Mouse (Mus musculus) testis, adult 2 months (tissue): ENCODE measurements around the gene Commd1.

ENCODE experiments used
- CTCF ChIP-seq: fragments of 200-500 bp; IDR thresholded peaks from 2 replicates; pipeline ENCODE4 v1.5.1; 2012; ENCODE audit warnings: low read depth, mild to moderate bottlenecking, inconsistent platforms, low read length, moderate library complexity; ENCODE audit not compliant: control insufficient read depth, insufficient read depth, insufficient replicate concordance
- POLR2A ChIP-seq: fragments of 200-500 bp; IDR thresholded peaks from 2 replicates; pipeline ENCODE4 v1.6.1; 2012; ENCODE audit warnings: low read depth, mild to moderate bottlenecking, inconsistent platforms, low read length, moderate library complexity; ENCODE audit not compliant: control insufficient read depth

DNA sequence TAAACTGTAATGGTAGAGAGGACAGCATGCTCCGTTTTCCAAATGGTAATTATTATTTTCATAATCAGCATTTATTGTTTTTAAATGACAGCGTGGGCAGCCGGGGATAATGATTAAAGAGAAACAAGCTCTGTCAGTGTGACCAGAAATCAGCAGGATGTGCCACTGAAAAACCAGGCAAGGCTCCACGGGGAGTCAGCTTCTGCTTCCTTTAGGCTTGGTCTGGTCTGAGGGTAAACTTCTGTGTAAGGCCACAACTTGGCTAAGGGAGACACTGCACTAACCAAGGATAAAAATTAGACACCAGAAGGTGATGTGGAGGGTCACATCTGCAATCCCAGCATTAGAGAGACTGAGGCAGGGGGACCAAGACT lies 109.9 kb downstream of the Commd1 start:
- no peak for TF ChIP-seq POLR2A
- no peak for TF ChIP-seq CTCF
